Mouse (Mus musculus) T-helper 17 cell (primary cell): Measurements from ENCODE around the gene Zfp366.

ENCODE experiments used
- in situ Hi-C, 2 experiments: fragments of 300-600 bp; cut with MboI, MseI; formaldehyde crosslinking; loops; 1 replicate in 1 of 2; 2 replicates in 1 of 2; pipeline ENCODE4 v1.15.1; 2025; ENCODE audit warnings: high pct_unique_total_duplicates in 2 of 2

The Zfp366 gene

DNA sequence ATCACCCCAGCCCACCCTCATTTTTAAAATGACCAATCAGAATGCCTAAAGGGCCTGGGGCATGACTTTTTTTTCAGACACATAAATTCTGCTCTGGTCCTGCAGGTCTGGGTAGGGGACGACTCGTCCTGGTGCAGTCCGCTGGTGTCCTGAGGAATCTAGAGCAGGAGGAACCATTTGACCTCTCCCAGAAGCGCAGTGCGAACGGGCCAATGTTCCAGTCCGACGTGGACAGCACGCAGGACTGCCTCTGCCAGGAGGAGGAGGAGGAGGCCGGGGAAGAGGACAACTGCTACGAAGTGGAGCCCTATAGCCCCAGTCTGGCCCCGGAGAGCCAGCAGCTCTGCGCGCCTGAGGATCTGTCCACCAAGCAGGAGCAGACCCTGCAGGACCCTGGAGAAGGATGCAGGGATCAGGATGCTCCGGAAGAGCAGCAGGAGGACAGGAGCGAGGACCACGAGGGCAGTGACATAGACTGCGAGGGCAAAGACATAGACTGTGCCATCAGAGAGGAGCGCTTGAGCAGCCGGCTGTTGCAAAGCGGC is 61.4 kb downstream of the Zfp366 start:
- in situ Hi-C loops = loop anchor here in 1 of 2 experiments (5.0 kb wide), 1 partner anchor 51 kb away; no protein-coding TSS in a partner anchor

- in situ Hi-C loops = no loop called here
Measured at GRCm38 (mm10) chr13:99250806-99251205, 66.2 kb downstream of the Zfp366 start.

GRCm38 (mm10) chr13:99254215-99254614 is 69.6 kb downstream of the Zfp366 start:
- in situ Hi-C loops = no loop called here

GRCm38 (mm10) chr13:99254781-99255180 is 70.2 kb downstream of the Zfp366 start:
- in situ Hi-C loops = no loop called here

- in situ Hi-C loops = no loop called here
Measured at GRCm38 (mm10) chr13:99256916-99257315, 72.3 kb downstream of the Zfp366 start.

GRCm38 (mm10) chr13:99258677-99259076 is 74.1 kb downstream of the Zfp366 start:
- in situ Hi-C loops = no loop called here

- in situ Hi-C loops = no loop called here
Measured at GRCm38 (mm10) chr13:99259502-99260174, 75.0 kb downstream of the Zfp366 start.

DNA sequence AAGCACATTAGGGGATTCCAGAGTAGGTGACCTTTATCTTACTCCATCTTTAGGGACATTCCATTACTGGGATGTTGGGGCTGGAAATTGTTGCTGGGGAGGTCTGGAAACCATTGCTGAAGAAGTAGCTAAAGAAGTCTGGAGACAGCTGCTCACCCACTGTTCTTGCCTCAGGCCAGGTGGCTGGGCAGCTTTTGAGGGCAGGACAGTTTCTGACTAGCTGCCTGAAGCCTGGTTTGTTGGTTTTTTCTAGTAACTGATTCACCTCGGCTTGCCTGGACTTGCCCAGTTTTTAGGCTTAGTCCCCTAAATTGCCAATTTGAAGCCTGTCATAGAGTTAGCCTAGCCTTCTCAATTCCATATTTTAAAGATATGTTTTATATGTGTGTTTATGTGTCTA is 77.8 kb downstream of the Zfp366 start:
- in situ Hi-C loops = no loop called here

GRCm38 (mm10) chr13:99263159-99263783 is 78.6 kb downstream of the Zfp366 start:
- in situ Hi-C loops = no loop called here

DNA sequence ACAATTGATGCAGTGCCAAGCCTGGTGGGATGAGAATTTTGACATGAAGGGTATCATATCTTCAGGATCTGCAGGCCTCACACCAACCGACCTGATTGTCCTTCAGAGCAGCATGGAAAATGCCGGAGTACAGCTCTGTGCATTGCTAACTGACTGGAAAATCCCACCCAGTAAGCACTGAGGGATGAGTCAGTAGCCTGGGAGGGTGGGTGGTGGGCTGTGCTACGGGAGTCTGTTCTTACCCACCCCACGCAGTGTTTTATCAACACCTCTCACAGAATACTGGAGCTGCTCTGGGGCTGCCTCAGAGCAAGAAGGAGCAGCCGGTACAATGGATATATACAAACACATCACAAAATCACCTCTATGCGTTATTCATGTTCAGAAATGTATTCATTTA is 79.9 kb downstream of the Zfp366 start:
- in situ Hi-C loops = no loop called here

GRCm38 (mm10) chr13:99272046-99272445 is 87.4 kb downstream of the Zfp366 start:
- in situ Hi-C loops = no loop called here

DNA sequence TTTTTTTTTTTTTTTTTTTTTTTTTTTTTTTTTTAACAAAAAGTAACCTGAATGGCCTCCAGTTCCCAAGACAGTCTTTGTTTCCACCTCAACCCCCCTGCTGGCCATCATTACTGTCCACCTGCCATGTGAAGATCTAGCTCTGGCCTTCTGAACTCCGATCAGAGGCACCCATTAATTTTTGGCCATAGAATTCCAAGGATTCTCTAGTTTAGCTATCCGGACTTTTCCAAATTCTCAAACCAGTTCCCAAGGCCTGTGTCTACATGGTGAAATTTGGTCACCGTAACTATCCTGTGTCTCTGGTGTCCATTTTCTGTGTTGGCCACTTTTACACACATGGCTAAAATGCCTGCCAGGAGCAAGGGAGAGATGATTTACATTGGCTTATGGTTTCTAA is 92.9 kb downstream of the Zfp366 start:
- in situ Hi-C loops = loop anchor here in 1 of 2 experiments (25.0 kb wide), 1 partner anchor 1515 kb away; the partner anchor contains the start of gene Gm10260

DNA sequence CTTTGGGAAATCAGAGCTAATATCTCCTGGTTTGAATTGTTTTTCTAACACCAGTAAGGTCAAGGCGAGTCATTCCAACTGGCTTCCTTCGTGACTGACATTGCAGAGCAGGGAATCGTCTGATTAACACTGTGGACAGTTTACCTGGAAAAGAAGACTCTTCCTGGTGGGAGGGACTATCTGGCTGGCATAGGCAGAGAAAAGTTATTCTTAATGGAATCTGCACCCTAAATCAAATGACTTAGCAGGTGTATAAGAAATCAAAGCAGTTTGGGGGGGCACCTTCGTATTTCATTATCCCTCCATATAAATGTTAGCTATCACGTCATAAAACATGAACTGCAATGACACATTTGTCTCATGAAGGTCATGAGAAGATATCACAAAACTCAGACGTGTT is 93.9 kb downstream of the Zfp366 start:
- in situ Hi-C loops = loop anchor here in 1 of 2 experiments (25.0 kb wide), 1 partner anchor 1516 kb away; the partner anchor contains the start of gene Gm10260

DNA sequence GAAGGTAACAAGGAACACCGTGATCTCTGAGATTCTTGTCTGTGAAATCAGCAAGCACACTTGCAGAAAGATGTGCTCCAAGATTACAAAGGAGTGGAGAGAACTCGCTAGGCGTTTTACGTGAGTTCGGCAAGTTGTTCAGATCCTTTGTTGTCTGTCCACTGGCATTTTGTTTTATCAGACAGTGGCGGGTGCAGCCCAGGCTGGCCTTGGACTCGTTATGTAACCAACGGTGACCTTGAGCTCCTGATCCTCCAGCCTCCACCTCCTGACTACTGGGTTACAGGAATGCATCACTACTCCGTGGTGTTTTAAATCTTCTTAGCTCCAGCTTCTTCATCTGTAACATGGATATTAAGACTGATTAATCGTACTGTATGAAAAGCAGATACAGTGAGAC is 94.7 kb downstream of the Zfp366 start:
- in situ Hi-C loops = loop anchor here in 1 of 2 experiments (25.0 kb wide), 1 partner anchor 1517 kb away; the partner anchor contains the start of gene Gm10260

DNA sequence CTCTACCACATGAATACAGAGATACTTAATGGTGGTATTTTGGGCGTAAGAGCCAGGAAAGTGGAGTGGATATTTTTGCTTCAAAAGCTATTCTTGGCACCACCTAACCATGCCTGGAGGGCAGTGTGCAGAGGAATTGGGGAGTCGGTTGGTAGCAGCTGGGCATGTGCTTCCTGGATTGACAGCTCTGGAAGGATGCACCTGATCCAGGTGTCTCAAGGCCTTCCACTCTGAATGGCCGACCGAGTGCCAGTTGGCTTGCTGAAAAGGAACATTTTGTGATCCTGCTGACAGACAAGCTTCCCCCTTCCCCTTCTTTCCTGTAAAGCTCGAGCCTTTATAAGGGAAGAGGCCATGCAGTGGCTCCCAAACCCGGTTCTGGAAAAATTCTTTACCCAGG is 98.3 kb downstream of the Zfp366 start:
- in situ Hi-C loops = loop anchor here in 1 of 2 experiments (25.0 kb wide), 1 partner anchor 1521 kb away; the partner anchor contains the start of gene Gm10260

DNA sequence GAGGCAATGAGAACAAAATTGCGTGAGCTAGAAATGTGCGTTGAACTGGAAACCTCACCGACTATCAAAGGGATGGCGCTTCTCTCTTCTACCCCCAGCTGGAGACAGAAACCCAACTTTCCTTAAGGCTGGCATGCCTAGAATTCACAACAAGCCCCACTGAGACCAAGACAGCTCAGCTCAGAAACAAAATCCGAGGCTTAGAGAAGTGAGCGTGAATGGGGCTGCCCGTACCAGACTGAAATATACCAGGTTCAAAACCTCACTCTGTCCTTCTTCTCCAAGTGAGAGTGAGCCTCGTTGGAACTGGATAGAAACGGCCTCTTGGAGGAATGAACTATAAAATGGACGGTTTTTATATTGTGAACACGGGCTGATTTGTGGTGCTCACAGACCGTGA is 99.3 kb downstream of the Zfp366 start:
- in situ Hi-C loops = loop anchor here in 1 of 2 experiments (25.0 kb wide), 1 partner anchor 1522 kb away; the partner anchor contains the start of gene Gm10260

DNA sequence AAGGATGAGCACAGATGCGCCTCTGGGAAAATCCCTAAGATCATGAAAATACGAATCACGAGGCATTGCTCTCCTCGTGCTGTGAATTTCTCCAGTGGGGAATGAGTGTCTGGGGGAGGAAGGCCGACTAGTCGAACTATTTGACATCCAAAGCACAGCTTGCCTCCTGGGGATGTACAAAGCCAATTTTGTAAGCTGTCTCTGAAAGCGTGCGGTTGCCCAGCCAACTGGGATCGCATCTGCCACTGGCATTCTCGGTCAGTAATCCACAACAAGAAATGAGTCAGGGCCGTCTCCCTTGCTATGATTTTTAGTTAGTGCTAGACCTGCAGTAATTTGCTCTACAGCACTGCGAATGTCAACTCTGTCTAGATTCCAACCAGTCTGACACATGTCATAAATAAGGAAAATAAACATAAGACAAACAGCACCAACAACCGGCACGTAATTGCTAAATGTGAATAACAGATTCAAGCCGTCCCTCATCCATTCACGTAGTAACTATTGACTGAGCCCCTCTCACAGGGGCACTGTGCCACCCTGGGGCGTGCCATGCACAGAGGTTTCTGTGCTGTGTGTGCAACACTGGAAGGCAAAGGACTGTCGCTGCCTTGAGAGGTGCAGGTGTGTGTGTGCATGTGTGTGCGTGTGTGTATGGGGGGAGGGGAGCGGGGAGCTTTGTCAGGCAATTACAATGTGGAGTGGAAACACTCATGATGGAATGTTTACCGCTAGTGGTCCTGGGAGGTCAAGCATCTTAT is 100.0 kb downstream of the Zfp366 start:
- in situ Hi-C loops = loop anchor here in 1 of 2 experiments (25.0 kb wide), 1 partner anchor 1522 kb away; the partner anchor contains the start of gene Gm10260

DNA sequence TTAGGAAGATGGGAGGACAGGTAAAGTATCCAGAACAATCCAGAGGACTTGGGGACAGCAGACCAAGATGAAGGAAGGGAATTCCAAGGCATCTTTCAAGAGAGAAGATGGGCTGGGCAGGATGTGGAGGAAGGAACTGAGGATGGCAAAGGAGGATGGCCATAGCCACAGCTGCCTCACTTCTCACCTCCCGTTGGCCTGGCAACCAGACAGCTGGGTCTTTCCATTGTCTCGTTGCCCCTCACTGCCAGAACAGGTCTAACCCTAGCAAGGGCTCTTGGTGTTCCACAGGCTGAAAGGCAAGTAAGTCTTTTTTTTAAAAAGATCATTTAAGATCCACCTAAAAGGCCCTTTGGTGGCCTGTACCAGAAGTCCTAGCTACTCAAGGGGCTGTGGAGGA is 100.6 kb downstream of the Zfp366 start:
- in situ Hi-C loops = loop anchor here in 1 of 2 experiments (25.0 kb wide), 1 partner anchor 1523 kb away; the partner anchor contains the start of gene Gm10260

DNA sequence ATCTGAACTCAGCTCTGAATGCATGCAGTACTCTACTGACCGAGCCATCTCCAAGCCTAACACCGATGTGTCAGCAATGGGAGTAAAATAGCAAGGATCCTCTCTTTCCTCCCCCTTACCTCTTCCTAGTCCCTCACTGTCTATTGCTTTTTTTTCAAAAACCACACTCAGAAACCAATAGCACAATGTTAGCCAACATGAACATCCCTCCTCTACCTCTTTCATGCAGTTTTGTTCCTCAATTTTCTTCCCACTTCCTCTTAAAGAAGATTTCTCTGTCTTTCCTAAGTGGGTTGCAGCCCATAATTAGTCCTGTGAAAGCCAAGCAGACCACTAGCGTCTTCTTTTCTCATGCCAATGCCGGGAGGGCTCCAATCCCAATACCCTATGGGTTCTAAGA is 102.6 kb downstream of the Zfp366 start:
- in situ Hi-C loops = loop anchor here in 1 of 2 experiments (25.0 kb wide), 1 partner anchor 1525 kb away; the partner anchor contains the start of gene Gm10260

- in situ Hi-C loops = loop anchor here in 1 of 2 experiments (25.0 kb wide), 1 partner anchor 1525 kb away; the partner anchor contains the start of gene Gm10260
Measured at GRCm38 (mm10) chr13:99287786-99288185, 103.2 kb downstream of the Zfp366 start.

GRCm38 (mm10) chr13:99290766-99291165 is 106.1 kb downstream of the Zfp366 start:
- in situ Hi-C loops = loop anchor here in 1 of 2 experiments (25.0 kb wide), 1 partner anchor 1528 kb away; the partner anchor contains the start of gene Gm10260
